Mouse (Mus musculus) midbrain, embryonic 14.5 days (tissue): ENCODE measurements around the gene Fyb. TPM values are rescaled to one million over a fixed set of nuclear protein-coding genes. Genes with fewer than 3 reads are reported as not detected.

Experiments
- ATAC-seq: fragments of 200-750 bp; cut with Nextera tagmentation; 2 replicates; pipeline ENCODE4 v1.8.0; 2017; ENCODE audit warnings: moderate number of reproducible peaks, moderate library complexity; ENCODE audit not compliant: low FRiP score, low TSS enrichment
- DNase-seq: peaks from one replicate; pipeline ENCODE4 v3.0.0-alpha.2; 2015
- H3K27ac ChIP-seq: fragments of 300-500 bp; sonication (generic); replicated peaks from 2 replicates; pipeline ENCODE4 v1.5.1; 2014; ENCODE audit warnings: mild to moderate bottlenecking, low read depth, low read length, moderate library complexity
- H3K27me3 ChIP-seq: fragments of 300-500 bp; sonication (generic); 2 replicates; pipeline ENCODE4 v1.6.1; 2014; ENCODE audit warnings: low read length, control low read depth, mixed read lengths; ENCODE audit not compliant: control insufficient read depth, insufficient read depth
- H3K36me3 ChIP-seq: fragments of 300-500 bp; sonication (generic); 2 replicates; pipeline ENCODE4 v1.6.1; 2014; ENCODE audit warnings: low read length, control low read depth; ENCODE audit not compliant: control insufficient read depth, insufficient read depth
- H3K4me1 ChIP-seq: fragments of 300-500 bp; sonication (generic); 2 replicates; pipeline ENCODE4 v1.6.1; 2014; ENCODE audit warnings: mild to moderate bottlenecking, antibody characterized with exemption, low read length, control low read depth; ENCODE audit not compliant: control insufficient read depth, insufficient read depth
- H3K4me2 ChIP-seq: fragments of 300-500 bp; sonication (generic); 2 replicates; pipeline ENCODE4 v1.6.1; 2014; ENCODE audit warnings: mild to moderate bottlenecking, low read length, moderate library complexity
- H3K4me3 ChIP-seq: fragments of 300-500 bp; sonication (generic); replicated peaks from 2 replicates; pipeline ENCODE4 v1.5.1; 2014; ENCODE audit warnings: low read depth, low read length
- H3K9ac ChIP-seq: fragments of 300-500 bp; sonication (generic); replicated peaks from 2 replicates; pipeline ENCODE4 v1.6.1; 2014; ENCODE audit warnings: mild to moderate bottlenecking, low read length, moderate library complexity
- H3K9me3 ChIP-seq: fragments of 300-500 bp; sonication (generic); 2 replicates; pipeline ENCODE4 v1.6.1; 2016; ENCODE audit warnings: low read length, control low read depth, mixed read lengths; ENCODE audit not compliant: control insufficient read depth
- WGBS: fragments of 180-500 bp; shearing (Covaris S2); extraction: QIAGEN DNeasy Blood & Tissue Kit; methylation state at CpG from one replicate; pipeline ENCODE4 v1.1.7; 2014; 5-methylcytosine and 5-hydroxymethylcytosine counted together
- polyA plus RNA-seq: library from polyadenylated mRNA; unstranded; fragments of >200 nt; fragmentation: Nextera tagmentation; extraction: Ambion mirVana; gene quantifications from 2 replicates; pipeline ENCODE4 v1.2.1, GENCODE M21; 2014

Fyb gene
- polyA plus RNA-seq, 1 experiment from 2014 or later, result 6.1 TPM

DNA sequence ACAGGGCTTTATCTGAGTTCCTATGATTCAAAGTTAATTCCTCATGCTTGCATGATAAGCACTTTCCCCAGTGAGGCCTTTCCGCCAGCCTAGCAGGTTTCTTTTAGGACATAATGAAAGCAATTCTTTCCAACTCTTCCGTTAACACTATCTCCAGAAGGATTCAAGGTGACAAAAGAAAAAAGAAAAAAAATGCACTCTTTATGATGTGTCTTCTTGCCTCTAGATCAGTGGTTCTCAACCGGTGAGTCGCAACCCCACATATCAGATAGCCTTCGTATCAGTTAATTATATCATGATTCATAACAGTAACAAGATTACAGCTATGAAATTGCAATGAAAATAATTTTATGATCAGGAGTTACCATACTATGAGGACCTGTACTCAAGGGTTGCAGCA lies 45.3 kb downstream of the Fyb start:
- DNase-seq, result no peak

GRCm38 (mm10) chr15:6568605-6569004 lies 46.0 kb downstream of the Fyb start:
- no peak overlapping the region for H3K4me2 ChIP-seq
- DNase-seq, result no peak
- WGBS, result 79% methylated on average over 3 of the region's 3 CpGs

More for the DNA sequence above, 45.3 kb downstream of the Fyb start:
- Histone ChIP-seq H3K4me1 (no peaks in the 10 kb centered on the region), H3K4me2 (no peak overlapping the region), H3K9me3 (no peaks in the 10 kb centered on the region), H3K9ac (no peak overlapping the region), H3K36me3 (no peaks in the 10 kb centered on the region), H3K4me3 (no peak overlapping the region), H3K27ac (no peak overlapping the region), H3K27me3 (no peaks in the 10 kb centered on the region)
- no peak for ATAC-seq
- WGBS, result 91% methylated on average over 5 of the region's 5 CpGs

GRCm38 (mm10) chr15:6569074-6569473 lies 46.4 kb downstream of the Fyb start:
- 79% methylated on average over 5 of the region's 5 CpGs for WGBS

More at GRCm38 (mm10) chr15:6568605-6569004, 46.0 kb downstream of the Fyb start:
- Histone ChIP-seq H3K9ac (no peak overlapping the region), H3K36me3 (no peaks in the 10 kb centered on the region), H3K27ac (no peak overlapping the region), H3K9me3 (no peaks in the 10 kb centered on the region), H3K27me3 (no peaks in the 10 kb centered on the region), H3K4me1 (no peaks in the 10 kb centered on the region), H3K4me3 (no peak overlapping the region)
- no peak for ATAC-seq

GRCm38 (mm10) chr15:6570164-6570861 lies 47.7 kb downstream of the Fyb start:
- no peaks in the 10 kb centered on the region for H3K27me3 ChIP-seq
- no peak overlapping the region for H3K27ac ChIP-seq
- WGBS, result 96% methylated on average over 2 of the region's 2 CpGs
- no peaks in the 10 kb centered on the region for H3K9me3 ChIP-seq
- H3K4me1 ChIP-seq, result no peaks in the 10 kb centered on the region
- H3K36me3 ChIP-seq, result no peaks in the 10 kb centered on the region
- ATAC-seq, result no peak
- no peak overlapping the region for H3K9ac ChIP-seq
- H3K4me2 ChIP-seq, result no peak overlapping the region
- no peak for DNase-seq
- no peak overlapping the region for H3K4me3 ChIP-seq

More at GRCm38 (mm10) chr15:6569074-6569473, 46.4 kb downstream of the Fyb start:
- Histone ChIP-seq H3K27me3 (no peaks in the 10 kb centered on the region), H3K9ac (no peak overlapping the region), H3K9me3 (no peaks in the 10 kb centered on the region), H3K4me1 (no peaks in the 10 kb centered on the region), H3K4me3 (no peak overlapping the region), H3K27ac (no peak overlapping the region), H3K4me2 (no peak overlapping the region), H3K36me3 (no peaks in the 10 kb centered on the region)
- ATAC-seq (no peak), DNase-seq (no peak)

- Histone ChIP-seq H3K9ac (no peak overlapping the region), H3K9me3 (no peaks in the 10 kb centered on the region), H3K4me3 (no peak overlapping the region), H3K27ac (no peak overlapping the region), H3K27me3 (no peaks in the 10 kb centered on the region), H3K4me2 (no peak overlapping the region), H3K36me3 (no peaks in the 10 kb centered on the region), H3K4me1 (no peaks in the 10 kb centered on the region)
- ATAC-seq (peak; percentile 68; the same call in 1 of the 2 replicates), DNase-seq (peak; percentile 82)
- WGBS, result 12% methylated on average over 7 of the region's 7 CpGs
Measured at GRCm38 (mm10) chr15:6570876-6571275, 48.2 kb downstream of the Fyb start.

- H3K4me2 ChIP-seq, result no peak overlapping the region
- no peaks in the 10 kb centered on the region for H3K27me3 ChIP-seq
- DNase-seq (no peak), ATAC-seq (no peak)
- H3K36me3 ChIP-seq, result no peaks in the 10 kb centered on the region
- H3K9me3 ChIP-seq, result no peaks in the 10 kb centered on the region
- H3K27ac ChIP-seq, result no peak overlapping the region
- no peak overlapping the region for H3K9ac ChIP-seq
- WGBS, result 59% methylated on average over 5 of the region's 5 CpGs
- no peaks in the 10 kb centered on the region for H3K4me1 ChIP-seq
- no peak overlapping the region for H3K4me3 ChIP-seq
Measured at GRCm38 (mm10) chr15:6574283-6574960, 51.8 kb downstream of the Fyb start.

- H3K36me3 ChIP-seq, result no peaks in the 10 kb centered on the region
- H3K27me3 ChIP-seq, result no peaks in the 10 kb centered on the region
- H3K4me2 ChIP-seq, result no peak overlapping the region
- ATAC-seq (no peak), DNase-seq (no peak)
- no peak overlapping the region for H3K27ac ChIP-seq
- H3K9me3 ChIP-seq, result no peaks in the 10 kb centered on the region
- 77% methylated on average over 9 of the region's 9 CpGs for WGBS
- H3K4me3 ChIP-seq, result no peak overlapping the region
- no peak overlapping the region for H3K9ac ChIP-seq
- H3K4me1 ChIP-seq, result no peaks in the 10 kb centered on the region
Measured at GRCm38 (mm10) chr15:6577971-6578370, 55.3 kb downstream of the Fyb start.

GRCm38 (mm10) chr15:6578654-6579053 lies 56.0 kb downstream of the Fyb start:
- WGBS, result 86% methylated on average over 2 of the region's 2 CpGs
- DNase-seq, result no peak
- Histone ChIP-seq H3K9ac (no peak overlapping the region), H3K9me3 (no peaks in the 10 kb centered on the region), H3K4me2 (no peak overlapping the region), H3K36me3 (no peaks in the 10 kb centered on the region), H3K27me3 (no peaks in the 10 kb centered on the region), H3K4me3 (no peak overlapping the region), H3K4me1 (no peaks in the 10 kb centered on the region), H3K27ac (no peak overlapping the region)
- no peak for ATAC-seq
